Mouse (Mus musculus) liver, embryonic 15.5 days (tissue): ENCODE measurements around the gene Tmem132b. TPM values are rescaled to one million over a fixed set of nuclear protein-coding genes. Genes with fewer than 3 reads are reported as not detected.
A peak's percentile ranks its signal among the peaks of the same experiment; 100 is the strongest.

Experiments used
- ATAC-seq: fragments of 200-750 bp; cut with Nextera tagmentation; 2 replicates; pipeline ENCODE4 v1.8.0; 2017; ENCODE audit warnings: moderate number of reproducible peaks, mild to moderate bottlenecking, moderate library complexity; ENCODE audit not compliant: insufficient read depth
- H3K27ac ChIP-seq: fragments of 300-500 bp; sonication (generic); replicated peaks from 2 replicates; pipeline ENCODE4 v1.5.1; 2015; ENCODE audit warnings: mild to moderate bottlenecking, inconsistent platforms
- H3K27me3 ChIP-seq: fragments of 300-500 bp; sonication (generic); 2 replicates; pipeline ENCODE4 v1.6.1; 2015; ENCODE audit warnings: mild to moderate bottlenecking, inconsistent platforms
- H3K36me3 ChIP-seq: fragments of 300-500 bp; sonication (generic); replicated peaks from 2 replicates; pipeline ENCODE4 v1.6.1; 2015; ENCODE audit warnings: moderate library complexity, mild to moderate bottlenecking, inconsistent platforms
- H3K4me1 ChIP-seq: fragments of 300-500 bp; sonication (generic); replicated peaks from 2 replicates; pipeline ENCODE4 v1.6.1; 2015; ENCODE audit warnings: inconsistent platforms
- H3K4me2 ChIP-seq: fragments of 300-500 bp; sonication (generic); 2 replicates; pipeline ENCODE4 v1.6.1; 2015; ENCODE audit warnings: moderate library complexity, mild to moderate bottlenecking, inconsistent platforms
- H3K4me3 ChIP-seq: fragments of 300-500 bp; sonication (generic); replicated peaks from 2 replicates; pipeline ENCODE4 v1.5.1; 2015; ENCODE audit warnings: mild to moderate bottlenecking, inconsistent platforms
- H3K9ac ChIP-seq: fragments of 300-500 bp; sonication (generic); 2 replicates; pipeline ENCODE4 v1.6.1; 2015; ENCODE audit warnings: moderate library complexity, mild to moderate bottlenecking, inconsistent platforms
- H3K9me3 ChIP-seq: fragments of 300-500 bp; sonication (generic); replicated peaks from 2 replicates; pipeline ENCODE4 v1.6.1; 2016; ENCODE audit warnings: inconsistent platforms
- WGBS: fragments of 180-500 bp; shearing (Covaris S2); methylation state at CpG from one replicate; pipeline ENCODE4 v1.1.7; 2015; ENCODE audit warnings: mixed read lengths; ENCODE audit not compliant: insufficient replicate concordance; 5-methylcytosine and 5-hydroxymethylcytosine counted together
- polyA plus RNA-seq: library from polyadenylated mRNA; unstranded; fragments of >200 nt; fragmentation: Nextera tagmentation; extraction: Ambion mirVana; gene quantifications from 2 replicates; pipeline ENCODE4 v1.2.1, GENCODE M21; 2015

The Tmem132b gene
- polyA plus RNA-seq, 1 experiment from 2014 or later = not detected

GRCm38 (mm10) chr5:125515006-125515405, 16.6 kb upstream of the Tmem132b start:
- Histone ChIP-seq H3K27me3 (no peaks in the 10 kb centered on the region), H3K9me3 (no peaks in the 10 kb centered on the region), H3K4me1 (no peaks in the 10 kb centered on the region), H3K4me2 (no peak overlapping the region), H3K36me3 (peaks cover 56% of the 10 kb centered on the region), H3K9ac (no peak overlapping the region), H3K27ac (no peak overlapping the region), H3K4me3 (no peak overlapping the region)
- ATAC-seq = no peak
- 79% methylated on average over 12 of the region's 12 CpGs for WGBS

GRCm38 (mm10) chr5:125518640-125519039, 12.9 kb upstream of the Tmem132b start:
- Histone ChIP-seq H3K9me3 (no peaks in the 10 kb centered on the region), H3K27ac (no peak overlapping the region), H3K9ac (no peak overlapping the region), H3K27me3 (no peaks in the 10 kb centered on the region), H3K4me3 (no peak overlapping the region), H3K36me3 (peaks cover 31% of the 10 kb centered on the region), H3K4me2 (no peak overlapping the region), H3K4me1 (peaks cover 8% of the 10 kb centered on the region)
- 63% methylated on average over 5 of the region's 5 CpGs for WGBS
- ATAC-seq = no peak

- Histone ChIP-seq H3K36me3 (peaks cover 10% of the 10 kb centered on the region; the same call in 1 of the 2 replicates), H3K9ac (no peak overlapping the region), H3K9me3 (no peaks in the 10 kb centered on the region), H3K27me3 (no peaks in the 10 kb centered on the region), H3K4me3 (peak overlapping the region; percentile 36), H3K4me1 (peaks cover 8% of the 10 kb centered on the region), H3K4me2 (peak overlapping the region; percentile 57), H3K27ac (no peak overlapping the region)
- 4% methylated on average over 15 of the region's 15 CpGs for WGBS
- ATAC-seq = no peak
Measured at GRCm38 (mm10) chr5:125520930-125521590, 10.5 kb upstream of the Tmem132b start.

GRCm38 (mm10) chr5:125523361-125523760, 8.2 kb upstream of the Tmem132b start:
- H3K9me3 ChIP-seq = no peaks in the 10 kb centered on the region; the same call in 1 of the 2 replicates
- H3K27ac ChIP-seq = no peak overlapping the region
- no peaks in the 10 kb centered on the region; the same call in 1 of the 2 replicates for H3K36me3 ChIP-seq
- WGBS = 30% methylated on average over 2 of the region's 2 CpGs
- ATAC-seq = no peak
- H3K27me3 ChIP-seq = peaks cover 4% of the 10 kb centered on the region
- no peak overlapping the region for H3K4me2 ChIP-seq
- H3K9ac ChIP-seq = no peak overlapping the region
- peaks cover 8% of the 10 kb centered on the region for H3K4me1 ChIP-seq
- no peak overlapping the region for H3K4me3 ChIP-seq

GRCm38 (mm10) chr5:125525516-125525915, 6.1 kb upstream of the Tmem132b start:
- Histone ChIP-seq H3K9me3 (no peaks in the 10 kb centered on the region; the same call in 1 of the 2 replicates), H3K9ac (no peak overlapping the region), H3K4me2 (no peak overlapping the region), H3K27ac (no peak overlapping the region), H3K4me3 (no peak overlapping the region), H3K27me3 (peaks cover 26% of the 10 kb centered on the region), H3K4me1 (peaks cover 8% of the 10 kb centered on the region), H3K36me3 (no peaks in the 10 kb centered on the region; the same call in 1 of the 2 replicates)
- 41% methylated on average over 5 of the region's 5 CpGs for WGBS
- no peak for ATAC-seq

GRCm38 (mm10) chr5:125526464-125526863, 5.1 kb upstream of the Tmem132b start:
- ATAC-seq = no peak
- WGBS = 60% methylated on average over 4 of the region's 4 CpGs

GRCm38 (mm10) chr5:125529109-125529508, 2.5 kb upstream of the Tmem132b start:
- H3K4me3 ChIP-seq = no peak overlapping the region
- WGBS = 6% methylated on average over 5 of the region's 5 CpGs
- H3K27me3 ChIP-seq = peaks cover 61% of the 10 kb centered on the region

More at GRCm38 (mm10) chr5:125526464-125526863, 5.1 kb upstream of the Tmem132b start:
- Histone ChIP-seq H3K4me2 (no peak overlapping the region), H3K4me1 (peaks cover under 1% of the 10 kb centered on the region), H3K36me3 (no peaks in the 10 kb centered on the region; the same call in 1 of the 2 replicates), H3K9ac (no peak overlapping the region), H3K9me3 (no peaks in the 10 kb centered on the region; the same call in 1 of the 2 replicates), H3K27ac (no peak overlapping the region), H3K27me3 (peaks cover 34% of the 10 kb centered on the region), H3K4me3 (no peak overlapping the region)

GRCm38 (mm10) chr5:125532191-125532544, 594 bp downstream of the Tmem132b start:
- under 1% methylated on average over 30 of the region's 30 CpGs for WGBS
- Histone ChIP-seq H3K4me3 (no peak overlapping the region; the same call in 1 of the 2 replicates), H3K9me3 (no peaks in the 10 kb centered on the region), H3K9ac (no peak overlapping the region), H3K27me3 (peaks cover 88% of the 10 kb centered on the region), H3K27ac (no peak overlapping the region), H3K4me2 (peak overlapping the region; percentile 41), H3K36me3 (no peaks in the 10 kb centered on the region), H3K4me1 (no peaks in the 10 kb centered on the region)
- no peak for ATAC-seq

More at GRCm38 (mm10) chr5:125529109-125529508, 2.5 kb upstream of the Tmem132b start:
- Histone ChIP-seq H3K27ac (no peak overlapping the region), H3K4me1 (no peaks in the 10 kb centered on the region), H3K36me3 (no peaks in the 10 kb centered on the region), H3K9ac (no peak overlapping the region), H3K4me2 (no peak overlapping the region), H3K9me3 (no peaks in the 10 kb centered on the region; the same call in 1 of the 2 replicates)
- no peak for ATAC-seq

- no peak overlapping the region for H3K9ac ChIP-seq
Measured at GRCm38 (mm10) chr5:125532545-125533224, 1.1 kb downstream of the Tmem132b start.

GRCm38 (mm10) chr5:125533225-125533900, 1.8 kb downstream of the Tmem132b start:
- no peak for ATAC-seq
- 2% methylated on average over 24 of the region's 24 CpGs for WGBS
- H3K36me3 ChIP-seq = no peaks in the 10 kb centered on the region
- no peak overlapping the region for H3K9ac ChIP-seq
- no peak overlapping the region for H3K4me2 ChIP-seq
- no peaks in the 10 kb centered on the region for H3K4me1 ChIP-seq
- peaks cover 84% of the 10 kb centered on the region for H3K27me3 ChIP-seq
- no peaks in the 10 kb centered on the region for H3K9me3 ChIP-seq
- H3K4me3 ChIP-seq = no peak overlapping the region
- H3K27ac ChIP-seq = no peak overlapping the region

More at GRCm38 (mm10) chr5:125532545-125533224, 1.1 kb downstream of the Tmem132b start:
- ATAC-seq = no peak
- Histone ChIP-seq H3K36me3 (no peaks in the 10 kb centered on the region), H3K27ac (no peak overlapping the region), H3K4me1 (no peaks in the 10 kb centered on the region), H3K4me3 (no peak overlapping the region; the same call in 1 of the 2 replicates), H3K27me3 (peaks cover 88% of the 10 kb centered on the region), H3K4me2 (peak overlapping the region; percentile 41), H3K9me3 (no peaks in the 10 kb centered on the region)
- WGBS = 2% methylated on average over 52 of the region's 64 CpGs

- no peak overlapping the region for H3K27ac ChIP-seq
- H3K9me3 ChIP-seq = no peaks in the 10 kb centered on the region
- H3K36me3 ChIP-seq = no peaks in the 10 kb centered on the region
- no peaks in the 10 kb centered on the region for H3K4me1 ChIP-seq
- H3K4me3 ChIP-seq = no peak overlapping the region
- no peak overlapping the region for H3K4me2 ChIP-seq
- no peak for ATAC-seq
- no peak overlapping the region for H3K9ac ChIP-seq
- H3K27me3 ChIP-seq = peaks cover 75% of the 10 kb centered on the region
- WGBS = 6% methylated on average over 7 of the region's 7 CpGs
Measured at GRCm38 (mm10) chr5:125534168-125534610, 2.6 kb downstream of the Tmem132b start.
